Mouse (Mus musculus) MEL (cell line): ENCODE data around the gene Lsm12. TPM values are rescaled to one million over a fixed set of nuclear protein-coding genes. Genes with fewer than 3 reads are reported as not detected.

Experiments
- DNase-seq: peaks from one replicate; pipeline ENCODE4 v3.0.0; 2011; ENCODE audit warnings: low read depth, low spot score
- H3K27ac ChIP-seq: 2 replicates; pipeline ENCODE4 v1.5.1; 2012; ENCODE audit warnings: low read depth, mild to moderate bottlenecking, control low read depth, low read length, moderate library complexity; ENCODE audit not compliant: control insufficient read depth
- H3K27me3 ChIP-seq, 2 experiments: fragments of 150-350 bp in 1 of 2; sonication (generic) in 1 of 2; 2 replicates each; pipeline ENCODE4 v1.6.1; 2012; ENCODE audit warnings: low read length in 2 of 2, mild to moderate bottlenecking in 2 of 2, improper control_type of control experiment in 1 of 2, moderate library complexity in 1 of 2; ENCODE audit not compliant: insufficient read depth in 2 of 2, control insufficient read depth in 1 of 2
- H3K36me3 ChIP-seq, 2 experiments: 2 replicates each; pipeline ENCODE4 v1.6.1; 2012 to 2014; ENCODE audit warnings: low read length in 2 of 2, improper control_type of control experiment in 1 of 2, inconsistent platforms in 1 of 2, mild to moderate bottlenecking in 1 of 2; ENCODE audit not compliant: insufficient read depth in 2 of 2, control insufficient read depth in 1 of 2
- H3K4me1 ChIP-seq, 2 experiments: fragments of 150-350 bp in 1 of 2; sonication (generic) in 1 of 2; 2 replicates each; pipeline ENCODE4 v1.6.1; 2012; ENCODE audit warnings: low read length in 2 of 2, improper control_type of control experiment in 1 of 2, mild to moderate bottlenecking in 1 of 2; ENCODE audit not compliant: insufficient read depth in 2 of 2, control insufficient read depth in 1 of 2
- H3K4me3 ChIP-seq, 2 experiments: fragments of 150-350 bp in 1 of 2; sonication (generic) in 1 of 2; 2 replicates each; pipeline ENCODE4 v1.5.1; 2012; ENCODE audit warnings: low read depth in 2 of 2, low read length in 2 of 2, mild to moderate bottlenecking in 2 of 2, moderate library complexity in 2 of 2, control low read depth in 1 of 2, improper control_type of control experiment in 1 of 2; ENCODE audit not compliant: control insufficient read depth in 1 of 2, insufficient read depth in 1 of 2
- H3K79me2 ChIP-seq: 2 replicates; pipeline ENCODE4 v1.6.1; 2012; ENCODE audit warnings: mild to moderate bottlenecking, low read length, moderate library complexity; ENCODE audit not compliant: control insufficient read depth, poor library complexity, insufficient read depth
- H3K9ac ChIP-seq: 2 replicates; pipeline ENCODE4 v1.6.1; 2012; ENCODE audit warnings: low read depth, mild to moderate bottlenecking, control low read depth, low read length, moderate library complexity; ENCODE audit not compliant: control insufficient read depth, poor library complexity, severe bottlenecking
- H3K9me3 ChIP-seq: fragments of 150-350 bp; sonication (generic); replicated peaks from 2 replicates; pipeline ENCODE4 v1.6.1; 2012; ENCODE audit warnings: mild to moderate bottlenecking, low read length, improper control_type of control experiment, moderate library complexity; ENCODE audit not compliant: insufficient read depth
- BHLHE40 ChIP-seq: IDR thresholded peaks from 2 replicates; pipeline ENCODE4 v1.6.1; 2012; ENCODE audit warnings: low read depth, mild to moderate bottlenecking, inconsistent platforms, low read length, improper control_type of control experiment, borderline replicate concordance
- CHD1 ChIP-seq: IDR thresholded peaks from 2 replicates; pipeline ENCODE4 v1.6.1; 2012; ENCODE audit warnings: low read depth, mild to moderate bottlenecking, inconsistent platforms, low read length, improper control_type of control experiment
- E2F4 ChIP-seq: IDR thresholded peaks from 2 replicates; pipeline ENCODE4 v1.6.1; 2011; ENCODE audit warnings: low read depth, low read length, improper control_type of control experiment, borderline replicate concordance
- ELF1 ChIP-seq: IDR thresholded peaks from 2 replicates; pipeline ENCODE4 v1.6.1; 2014; ENCODE audit warnings: low read depth, mild to moderate bottlenecking, inconsistent platforms, low read length, improper control_type of control experiment, moderate library complexity
- EP300 ChIP-seq, 2 experiments: IDR thresholded peaks; 2 replicates each; pipeline ENCODE4 v1.6.1; 2011; ENCODE audit warnings: improper control_type of control experiment in 2 of 2, low read length in 2 of 2, low read depth in 1 of 2, mild to moderate bottlenecking in 1 of 2
- ETS1 ChIP-seq: IDR thresholded peaks from 2 replicates; pipeline ENCODE4 v1.6.1; 2012; ENCODE audit warnings: low read depth, mild to moderate bottlenecking, inconsistent platforms, low read length, improper control_type of control experiment, moderate library complexity
- GABPA ChIP-seq: IDR thresholded peaks from 2 replicates; pipeline ENCODE4 v1.6.1; 2012; ENCODE audit warnings: low read depth, mild to moderate bottlenecking, inconsistent platforms, low read length, improper control_type of control experiment, moderate library complexity
- GATA1 ChIP-seq: IDR thresholded peaks from 2 replicates; pipeline ENCODE4 v1.6.1; 2011; ENCODE audit warnings: low read depth, low read length, improper control_type of control experiment
- KAT2A ChIP-seq: conservative IDR thresholded peaks from 2 replicates; pipeline ENCODE4 v1.6.1; 2012; ENCODE audit warnings: low read depth, low read length, improper control_type of control experiment, inconsistent platforms
- MAFK ChIP-seq: IDR thresholded peaks from 2 replicates; pipeline ENCODE4 v1.6.1; 2011; ENCODE audit warnings: low read depth, mild to moderate bottlenecking, low read length, improper control_type of control experiment, borderline replicate concordance
- MAX ChIP-seq: IDR thresholded peaks from 2 replicates; pipeline ENCODE4 v1.6.1; 2011; ENCODE audit warnings: low read length, improper control_type of control experiment
- MAZ ChIP-seq: IDR thresholded peaks from 2 replicates; pipeline ENCODE4 v1.6.1; 2012; ENCODE audit warnings: low read depth, mild to moderate bottlenecking, inconsistent platforms, low read length, improper control_type of control experiment
- MXI1 ChIP-seq: IDR thresholded peaks from 2 replicates; pipeline ENCODE4 v1.6.1; 2011; ENCODE audit warnings: mild to moderate bottlenecking, low read depth, low read length, improper control_type of control experiment
- MYC ChIP-seq: IDR thresholded peaks from 2 replicates; pipeline ENCODE4 v1.6.1; 2011; ENCODE audit warnings: low read depth, mild to moderate bottlenecking, low read length, improper control_type of control experiment, moderate library complexity
- NELFE ChIP-seq: IDR thresholded peaks from 2 replicates; pipeline ENCODE4 v1.6.1; 2011; ENCODE audit warnings: low read depth, low read length, improper control_type of control experiment
- POLR2A ChIP-seq, 2 experiments: IDR thresholded peaks; 2 replicates each; pipeline ENCODE4 v1.6.1; 2011 to 2012; ENCODE audit warnings: low read length in 2 of 2, mild to moderate bottlenecking in 2 of 2, control low read depth in 1 of 2, improper control_type of control experiment in 1 of 2, low read depth in 1 of 2, moderate library complexity in 1 of 2; ENCODE audit not compliant: control insufficient read depth in 1 of 2, insufficient read depth in 1 of 2, poor library complexity in 1 of 2
- POLR2AphosphoS5 ChIP-seq: IDR thresholded peaks from 2 replicates; pipeline ENCODE4 v1.6.1; 2012; ENCODE audit warnings: low read depth, borderline replicate concordance, mild to moderate bottlenecking, inconsistent platforms, low read length, moderate library complexity, mixed read lengths
- RAD21 ChIP-seq: IDR thresholded peaks from 2 replicates; pipeline ENCODE4 v1.6.1; 2011; ENCODE audit warnings: mild to moderate bottlenecking, low read depth, low read length, improper control_type of control experiment
- SIN3A ChIP-seq: IDR thresholded peaks from 2 replicates; pipeline ENCODE4 v1.6.1; 2012; ENCODE audit warnings: low read length, improper control_type of control experiment, inconsistent platforms
- ZMIZ1 ChIP-seq: IDR thresholded peaks from 2 replicates; pipeline ENCODE4 v1.6.1; 2012; ENCODE audit warnings: low read depth, mild to moderate bottlenecking, inconsistent platforms, low read length, improper control_type of control experiment, moderate library complexity
- polyA plus RNA-seq, 2 experiments: library from polyadenylated mRNA; stranded (reverse) in 1 of 2; unstranded in 1 of 2; fragments of >175 nt in 1 of 2; fragments of >200 nt in 1 of 2; gene quantifications; 2 replicates each; pipeline versions ENCODE4 v1.2.1 to v1.2.4; 2012; ENCODE audit warnings: low replicate concordance in 2 of 2, low read depth in 1 of 2; ENCODE audit not compliant: insufficient read length in 2 of 2, insufficient read depth in 1 of 2, missing spikeins in 1 of 2
- total RNA-seq: library from RNA; depleted of rRNA; stranded (reverse); fragments of 300-350 nt; gene quantifications from 2 replicates; pipeline ENCODE4 v1.2.3, GENCODE M21; 2012

Lsm12 gene
- total and polyA plus RNA-seq, 3 experiments, result 75.0 to 150 (median 128) TPM

- peak; percentile 91 for DNase-seq
- Histone ChIP-seq H3K9me3 (no peaks in the 10 kb centered on the region), H3K4me3 (no peak overlapping the region), H3K27me3 (no peaks in the 10 kb centered on the region), H3K79me2 (peaks cover 6% of the 10 kb centered on the region; the same call in 1 of the 2 replicates), H3K27ac (peak overlapping the region; percentile 40), H3K4me1 (peaks cover 11 to 40% of the 10 kb centered on the region in 2 experiments), H3K36me3 (peaks cover 0 to 33% of the 10 kb centered on the region in 2 experiments; a peak in 2 of 4 replicates), H3K9ac (peak overlapping the region; percentile 45)
- TF ChIP-seq CHD1, result no peak
- peak; percentile 80 for TF ChIP-seq GATA1
- TF ChIP-seq MAX, result 0 out of 2 replicates have a peak, but pooled peaks have one; percentile 30
- no peak; the same call in 1 of the 2 replicates for TF ChIP-seq MAZ
- peak; percentile 41 to 61; a peak in 3 of 4 replicates for TF ChIP-seq EP300 (IDR thresholded peaks at IDR 0.05; ENCODE audit: low read depth in 1 of 2, low read length in 2 of 2)
- 0 out of 2 replicates have a peak, but pooled peaks have one; percentile 17 for TF ChIP-seq NELFE
- 0 out of 2 replicates have a peak, but pooled peaks have one; percentile 40 for TF ChIP-seq E2F4
- TF ChIP-seq MXI1, result no peak
- TF ChIP-seq MYC, result no peak
- TF ChIP-seq SIN3A, result peak; percentile 48; the same call in 1 of the 2 replicates
- TF ChIP-seq ETS1, result 0 out of 2 replicates have a peak, but pooled peaks have one; percentile 39
- no peak; a peak in 1 of 4 replicates for TF ChIP-seq POLR2A (IDR thresholded peaks at IDR 0.05; ENCODE audit: control insufficient read depth in 1 of 2, insufficient read depth in 1 of 2, low read depth in 1 of 2, low read length in 2 of 2, poor library complexity in 1 of 2)
- TF ChIP-seq MAFK, result no peak
Measured at GRCm38 (mm10) chr11:102196018-102196797, 11.1 kb upstream of the Lsm12 start.

- Histone ChIP-seq H3K27me3 (no peaks in the 10 kb centered on the region), H3K79me2 (peaks cover 16% of the 10 kb centered on the region), H3K9me3 (no peaks in the 10 kb centered on the region), H3K27ac (no peak overlapping the region; the same call in 1 of the 2 replicates), H3K4me1 (peaks cover 14 to 49% of the 10 kb centered on the region in 2 experiments), H3K4me3 (no peak overlapping the region), H3K9ac (no peak overlapping the region), H3K36me3 (peaks cover 0 to 39% of the 10 kb centered on the region in 2 experiments; a peak in 2 of 4 replicates)
- no peak for TF ChIP-seq KAT2A
- no peak for TF ChIP-seq CHD1
- TF ChIP-seq BHLHE40, result no peak
- TF ChIP-seq RAD21, result no peak
- TF ChIP-seq MXI1, result no peak
- no peak for TF ChIP-seq ETS1
- no peak for TF ChIP-seq MAFK
- TF ChIP-seq GABPA, result no peak
- no peak for TF ChIP-seq E2F4
- no peak for TF ChIP-seq POLR2AphosphoS5
- no peak for TF ChIP-seq ZMIZ1
- TF ChIP-seq ELF1, result no peak
- no peak for DNase-seq
Measured at GRCm38 (mm10) chr11:102193657-102194440, 8.8 kb upstream of the Lsm12 start.
